Mouse (Mus musculus): ENCODE data around the gene Sorcs2.

- TF ChIP-seq CTCF (IDR thresholded peaks at IDR 0.05; ENCODE audit: low read depth) (no peak), EP300 (optimal IDR thresholded peaks at IDR 0.05) (no peak)
Observed at GRCm38 (mm10) chr5:36279896-36280295, 118.0 kb downstream of the Sorcs2 start.

All from stomach, postnatal 0 days (tissue).